Mouse (Mus musculus) G1E (cell line): Measurements from ENCODE around the gene Ptma. TPM values are rescaled to one million over a fixed set of nuclear protein-coding genes. Genes with fewer than 3 reads are reported as not detected.

Experiments used
- ATAC-seq: 2 replicates; pipeline ENCODE4 v1.8.0; 2016; ENCODE audit warnings: mild to moderate bottlenecking; ENCODE audit not compliant: insufficient number of reproducible peaks, poor library complexity, low FRiP score, severe bottlenecking; ENCODE audit errors: extremely low read depth
- DNase-seq: peaks from one replicate; pipeline ENCODE4 v3.0.0; 2012; ENCODE audit warnings: low spot score
- H3K27me3 ChIP-seq: 2 replicates; pipeline ENCODE4 v1.6.1; 2012; ENCODE audit warnings: mild to moderate bottlenecking, low read length, inconsistent platforms; ENCODE audit not compliant: insufficient read depth
- H3K36me3 ChIP-seq: replicated peaks from 2 replicates; pipeline ENCODE3; 2012; ENCODE audit warnings: mild to moderate bottlenecking, inconsistent platforms
- H3K4me1 ChIP-seq: 2 replicates; pipeline ENCODE4 v1.6.1; 2012; ENCODE audit warnings: low read depth, low read length, inconsistent platforms, mixed read lengths; ENCODE audit not compliant: insufficient read depth
- H3K4me3 ChIP-seq: 2 replicates; pipeline ENCODE4 v1.5.1; 2012; ENCODE audit warnings: low read depth, mild to moderate bottlenecking, inconsistent platforms, low read length, moderate library complexity, mixed read lengths
- H3K9me3 ChIP-seq: replicated peaks from 2 replicates; pipeline ENCODE4 v1.6.1; 2012; ENCODE audit warnings: inconsistent platforms
- CTCF ChIP-seq: IDR thresholded peaks from 2 replicates; pipeline ENCODE4 v1.5.1; 2012; ENCODE audit warnings: low read depth, low read length, inconsistent platforms, mixed read lengths
- GATA1 ChIP-seq: IDR thresholded peaks from 2 replicates; pipeline ENCODE4 v1.6.1; 2012; ENCODE audit warnings: borderline replicate concordance, low read length, inconsistent platforms, mixed read lengths
- GATA2 ChIP-seq: IDR thresholded peaks from 2 replicates; pipeline ENCODE4 v1.6.1; 2012; ENCODE audit warnings: low read depth, low read length, inconsistent platforms, borderline replicate concordance
- POLR2AphosphoS5 ChIP-seq: IDR thresholded peaks from 2 replicates; pipeline ENCODE4 v1.6.1; 2012; ENCODE audit warnings: low read depth, low read length, inconsistent platforms; ENCODE audit not compliant: insufficient replicate concordance
- TAL1 ChIP-seq: conservative IDR thresholded peaks from 2 replicates; pipeline ENCODE4 v1.6.1; 2012; ENCODE audit warnings: low read depth, low read length, inconsistent platforms, mixed read lengths
- polyA plus RNA-seq: library from polyadenylated mRNA; stranded (reverse); fragments of >175 nt; gene quantifications from 2 replicates; pipeline ENCODE4 v1.2.3, GENCODE M21; 2012
- total RNA-seq, 2 experiments: library from RNA; stranded (forward) in 1 of 2; stranded (reverse) in 1 of 2; fragments of 200-1000 nt in 1 of 2; fragments of >200 nt in 1 of 2; fragmentation: Nextera tagmentation in 1 of 2; gene quantifications; 2 replicates each; pipeline ENCODE4 v1.2.3; 2014 to 2017

Gene Ptma
- total and polyA plus RNA-seq, 3 experiments, result 2,671 to 14,052 (median 4,796) TPM

DNA sequence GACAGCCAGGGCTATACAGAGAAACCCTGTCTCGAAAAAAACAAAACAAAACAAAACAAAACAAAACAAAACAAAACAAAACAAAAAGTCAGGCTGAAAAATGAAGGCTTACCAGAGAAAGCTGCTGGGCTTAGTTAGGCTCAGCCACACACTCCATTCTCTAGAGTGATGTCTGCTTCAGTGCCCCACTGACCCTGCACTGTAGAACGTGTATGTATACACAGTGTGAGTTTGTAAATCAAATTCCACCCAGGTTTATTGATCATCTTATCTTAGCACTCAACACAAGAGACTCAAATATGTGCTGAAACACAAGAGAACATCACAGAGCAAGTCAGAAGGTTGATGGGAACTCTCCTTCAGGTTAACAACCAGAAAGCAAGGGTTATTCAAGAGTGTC is 41.9 kb downstream of the Ptma start:
- TF ChIP-seq CTCF, result no peak
- no peak for TF ChIP-seq GATA1
- no peak for TF ChIP-seq POLR2AphosphoS5
- no peak for TF ChIP-seq GATA2
- no peak for TF ChIP-seq TAL1
- no peak for ATAC-seq
- H3K4me3 ChIP-seq, result no peak overlapping the region
- peaks cover 69% of the 10 kb centered on the region for H3K36me3 ChIP-seq
- H3K27me3 ChIP-seq, result no peaks in the 10 kb centered on the region
- H3K4me1 ChIP-seq, result peaks cover 8% of the 10 kb centered on the region; the same call in 1 of the 2 replicates
- DNase-seq, result no peak
- H3K9me3 ChIP-seq, result no peaks in the 10 kb centered on the region

DNA sequence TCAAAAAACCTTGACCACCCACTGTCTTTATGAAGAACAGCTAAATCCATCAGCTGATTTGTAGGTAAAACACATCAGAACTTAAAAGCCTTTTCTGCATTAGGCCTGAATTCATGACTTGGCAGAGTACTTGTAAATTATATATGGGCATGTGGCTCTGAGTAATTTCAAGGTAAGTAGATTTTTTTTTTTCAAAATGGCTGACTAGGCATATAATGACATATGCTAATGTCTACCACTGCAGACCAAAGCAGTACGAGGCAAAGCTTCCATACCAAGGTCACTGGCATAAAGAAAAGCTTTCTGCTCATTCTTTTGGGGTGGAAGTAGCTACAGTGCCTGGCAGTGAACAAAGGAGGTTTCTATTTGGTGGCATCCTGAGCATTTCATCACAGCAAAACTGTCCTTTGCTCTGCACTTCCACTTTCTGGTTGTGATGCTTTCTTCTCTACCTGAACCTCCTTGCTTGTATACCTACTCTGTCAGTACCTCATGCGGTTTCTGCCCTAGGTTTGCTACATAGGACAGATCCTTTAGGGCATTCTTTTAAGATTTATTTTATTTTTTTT is 42.9 kb downstream of the Ptma start:
- TF ChIP-seq CTCF (no peak), GATA2 (no peak), TAL1 (no peak), GATA1 (no peak), POLR2AphosphoS5 (no peak)
- DNase-seq (no peak), ATAC-seq (no peak)

DNA sequence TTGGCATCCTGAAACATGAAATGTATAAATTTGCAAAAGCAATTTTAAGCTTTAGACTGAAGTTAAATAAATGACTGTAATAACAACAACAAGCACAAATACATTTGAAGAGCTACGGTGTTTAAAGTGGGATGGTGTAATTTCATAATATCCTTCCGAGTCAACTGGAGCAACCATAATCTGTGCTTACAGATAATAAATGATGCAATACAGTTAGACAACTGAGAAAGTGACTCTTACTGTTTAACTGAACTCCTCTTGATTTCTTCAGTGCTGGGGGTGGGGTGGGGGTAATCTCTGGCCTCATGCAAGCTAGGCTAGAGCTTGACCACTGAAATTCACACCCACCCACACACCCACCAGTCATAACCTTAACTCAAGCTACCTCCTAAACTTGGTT is 44.9 kb downstream of the Ptma start:
- ATAC-seq, result no peak
- TF ChIP-seq GATA2 (no peak), CTCF (no peak), TAL1 (no peak)
- DNase-seq, result no peak
- Histone ChIP-seq H3K4me1 (peaks cover 5% of the 10 kb centered on the region; the same call in 1 of the 2 replicates), H3K36me3 (peaks cover 62% of the 10 kb centered on the region), H3K27me3 (no peaks in the 10 kb centered on the region), H3K9me3 (no peaks in the 10 kb centered on the region), H3K4me3 (no peak overlapping the region)

More for the DNA sequence above, 42.9 kb downstream of the Ptma start:
- Histone ChIP-seq H3K9me3 (no peaks in the 10 kb centered on the region), H3K36me3 (peaks cover 66% of the 10 kb centered on the region), H3K4me3 (no peak overlapping the region), H3K4me1 (peaks cover 7% of the 10 kb centered on the region; the same call in 1 of the 2 replicates), H3K27me3 (no peaks in the 10 kb centered on the region)

DNA sequence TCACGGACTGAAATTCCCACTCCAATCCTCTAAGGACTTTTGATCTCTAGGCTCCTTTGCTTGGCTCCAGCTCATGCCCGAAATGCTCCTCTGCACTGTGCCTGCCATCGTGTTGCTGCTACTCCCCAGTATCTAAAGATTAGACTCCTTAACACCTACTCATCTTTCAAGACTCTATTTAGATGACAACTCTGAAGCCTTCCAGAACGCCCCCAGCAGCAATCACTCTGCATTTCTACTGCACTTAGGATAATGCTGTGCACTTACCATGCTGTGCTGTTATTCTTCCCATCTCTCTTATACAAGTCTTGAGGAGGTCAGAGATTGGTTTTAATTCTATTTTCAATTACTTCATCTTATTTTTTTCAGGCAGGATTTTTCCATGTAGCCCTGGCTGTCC is 45.4 kb downstream of the Ptma start:
- no peak overlapping the region for H3K4me3 ChIP-seq
- H3K36me3 ChIP-seq, result peaks cover 59% of the 10 kb centered on the region
- H3K27me3 ChIP-seq, result no peaks in the 10 kb centered on the region
- no peak for DNase-seq
- no peaks in the 10 kb centered on the region for H3K9me3 ChIP-seq
- H3K4me1 ChIP-seq, result peaks cover 5% of the 10 kb centered on the region; the same call in 1 of the 2 replicates
- TF ChIP-seq GATA2 (no peak), GATA1 (no peak), CTCF (no peak), POLR2AphosphoS5 (no peak), TAL1 (no peak)
- ATAC-seq, result no peak

Other genes starting within 250 kb of the Ptma start
- gene B3gnt7, start 223.9 kb upstream of the Ptma start, total RNA-seq (2014; fragmentation: Nextera tagmentation), result not detected in 2 replicates
- gene B3gnt7, start 223.9 kb upstream of the Ptma start, total RNA-seq (2017), result 0.12 and 0.16 TPM in 2 replicates
- gene B3gnt7, start 223.9 kb upstream of the Ptma start, polyA plus RNA-seq, result 0.02 TPM in 1 of 2 replicates, not detected in the other
- 1,241 and 1,318 TPM in 2 replicates for gene Ncl, start 167.3 kb upstream of the Ptma start, total RNA-seq (2014; fragmentation: Nextera tagmentation)
- 259 and 387 TPM in 2 replicates for gene Ncl, start 167.3 kb upstream of the Ptma start, total RNA-seq (2017)
- 2,119 and 2,262 TPM in 2 replicates for gene Ncl, start 167.3 kb upstream of the Ptma start, polyA plus RNA-seq
- gene Nmur1, start 100.5 kb upstream of the Ptma start, total RNA-seq (2014; fragmentation: Nextera tagmentation), result not detected in 2 replicates
- not detected in 2 replicates for gene Nmur1, start 100.5 kb upstream of the Ptma start, total RNA-seq (2017)
- not detected in 2 replicates for gene Nmur1, start 100.5 kb upstream of the Ptma start, polyA plus RNA-seq
- gene Tex44, start 100.4 kb upstream of the Ptma start, total RNA-seq (2014; fragmentation: Nextera tagmentation), result not detected in 2 replicates
- 0.16 and 0.17 TPM in 2 replicates for gene Tex44, start 100.4 kb upstream of the Ptma start, total RNA-seq (2017)
- not detected in 2 replicates for gene Tex44, start 100.4 kb upstream of the Ptma start, polyA plus RNA-seq
- 82.7 and 83.8 TPM in 2 replicates for gene Pde6d, start 55.9 kb downstream of the Ptma start, total RNA-seq (2014; fragmentation: Nextera tagmentation)
- gene Pde6d, start 55.9 kb downstream of the Ptma start, total RNA-seq (2017), result 21.8 and 23.4 TPM in 2 replicates
- 56.7 and 72.3 TPM in 2 replicates for gene Pde6d, start 55.9 kb downstream of the Ptma start, polyA plus RNA-seq
- gene Cops7b, start 56.2 kb downstream of the Ptma start, total RNA-seq (2014; fragmentation: Nextera tagmentation), result 16.9 and 33.6 TPM in 2 replicates
- gene Cops7b, start 56.2 kb downstream of the Ptma start, total RNA-seq (2017), result 29.1 and 29.3 TPM in 2 replicates
- 43.8 and 47.6 TPM in 2 replicates for gene Cops7b, start 56.2 kb downstream of the Ptma start, polyA plus RNA-seq
- gene Nppc, start 143.8 kb downstream of the Ptma start, total RNA-seq (2014; fragmentation: Nextera tagmentation), result not detected in 2 replicates
- gene Nppc, start 143.8 kb downstream of the Ptma start, total RNA-seq (2017), result not detected in 2 replicates
- gene Nppc, start 143.8 kb downstream of the Ptma start, polyA plus RNA-seq, result not detected in 2 replicates
- 31.5 and 32.5 TPM in 2 replicates for gene Dis3l2, start 177.1 kb downstream of the Ptma start, total RNA-seq (2014; fragmentation: Nextera tagmentation)
- 41.8 and 44.3 TPM in 2 replicates for gene Dis3l2, start 177.1 kb downstream of the Ptma start, total RNA-seq (2017)
- gene Dis3l2, start 177.1 kb downstream of the Ptma start, polyA plus RNA-seq, result 9.2 and 11.6 TPM in 2 replicates